ENCODE assay signal across 25 mouse cellular contexts in the genomic region with DNA sequence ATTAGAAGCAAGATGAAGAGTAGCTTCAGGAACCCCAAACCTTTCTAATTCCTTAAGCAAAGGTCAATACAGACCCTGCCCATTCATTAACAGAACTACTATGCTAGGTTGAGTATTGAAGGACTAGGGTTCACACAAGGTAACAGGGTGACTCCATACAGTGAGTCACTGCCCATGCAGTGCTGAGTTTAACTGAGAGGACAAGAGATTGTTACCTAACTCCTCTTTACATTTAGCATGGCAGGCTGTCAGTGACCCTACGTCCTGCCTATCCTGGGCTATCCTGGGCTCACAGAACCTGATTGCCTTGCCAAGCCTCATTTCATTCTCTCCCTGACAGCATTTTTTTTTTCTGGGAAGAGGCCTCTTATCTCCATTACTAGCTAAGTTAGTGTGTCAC.
DNase-seq lines count a peak whose midpoint lies in the region; ATAC-seq and TF ChIP-seq lines count a peak whose summit lies in the region.
"Had no signal": no experiment of that assay in that cellular context is flagged by ENCODE, and none has a peak within 500 bp of the region (broad histone marks: within the 10 kb centered on the region; RNA-seq: fewer than 3 reads in every experiment).

No protein-coding gene starts in this region.

- TF ChIP-seq POLR2A in kidney, adult 2 months (IDR thresholded peaks at IDR 0.05; ENCODE audit: low read depth, low read length): no peak

- ATAC-seq in heart, embryonic 15.5 days (replicated peaks; ENCODE audit: insufficient number of reproducible peaks, insufficient read depth, low FRiP score, low read depth): no peak
- ATAC-seq in kidney, embryonic 15.5 days (replicated peaks; ENCODE audit: low FRiP score): no peak
- ATAC-seq: CD4-positive, CD25-positive, alpha-beta regulatory T cell, adult 4 months; forebrain, embryonic 14.5 days; forebrain, postnatal 0 days; hindbrain, postnatal 0 days; inflammation-experienced regulatory T-cells, adult 6 months; intestine, embryonic 16.5 days had no signal

- no peaks in the 10 kb centered on the region for H3K27me3 ChIP-seq in heart, embryonic 15.5 days
- no peaks in the 10 kb centered on the region for H3K27me3 ChIP-seq in kidney, adult 2 months (replicated peaks; ENCODE audit: control insufficient read depth, insufficient read depth, low read length)
- no peaks in the 10 kb centered on the region for H3K27me3 ChIP-seq in kidney, embryonic 15.5 days
- H3K27me3 ChIP-seq: embryonic facial prominence, embryonic 12.5 days; embryonic facial prominence, embryonic 15.5 days had no signal

- intact Hi-C loops in heart, postnatal 14 days (cut with DNase I): no loop called here

- 58% methylated on average over 1 of the region's 1 CpGs for WGBS in heart, embryonic 15.5 days
- WGBS in kidney, adult 2 months: 76% methylated on average over 1 of the region's 1 CpGs
- WGBS in kidney, embryonic 15.5 days: 83% methylated on average over 1 of the region's 1 CpGs

- no peaks in the 10 kb centered on the region for H3K9me3 ChIP-seq in heart, embryonic 15.5 days (replicated peaks)
- H3K9me3 ChIP-seq in kidney, embryonic 15.5 days (replicated peaks): no peaks in the 10 kb centered on the region
- H3K9me3 ChIP-seq: embryonic facial prominence, embryonic 12.5 days; embryonic facial prominence, embryonic 15.5 days had no signal

- no peak overlapping the region for H3K4me3 ChIP-seq in heart, embryonic 15.5 days
- H3K4me3 ChIP-seq in kidney, adult 2 months (ENCODE audit: insufficient read depth, low read depth, low read length): no peak overlapping the region
- H3K4me3 ChIP-seq in kidney, embryonic 15.5 days (replicated peaks): no peak overlapping the region
- H3K4me3 ChIP-seq: embryonic facial prominence, embryonic 12.5 days; embryonic facial prominence, embryonic 15.5 days; gastrocnemius, adult 2 months had no signal

- H3K36me3 ChIP-seq in heart, embryonic 15.5 days: no peaks in the 10 kb centered on the region
- H3K36me3 ChIP-seq in kidney, adult 2 months (ENCODE audit: control insufficient read depth, insufficient read depth, low read length): no peaks in the 10 kb centered on the region
- H3K36me3 ChIP-seq in kidney, embryonic 15.5 days: no peaks in the 10 kb centered on the region
- H3K36me3 ChIP-seq: embryonic facial prominence, embryonic 12.5 days; embryonic facial prominence, embryonic 15.5 days had no signal

- no peak overlapping the region for H3K4me2 ChIP-seq in heart, embryonic 15.5 days
- H3K4me2 ChIP-seq in kidney, embryonic 15.5 days: no peak overlapping the region
- H3K4me2 ChIP-seq: embryonic facial prominence, embryonic 12.5 days; embryonic facial prominence, embryonic 15.5 days; hindbrain, embryonic 14.5 days had no signal

- DNase-seq in adrenal gland, adult 8-10 months: peak; percentile 8
- DNase-seq in adrenal gland, adult 18-20 months (ENCODE audit: low spot score in 2 of 2): no peak
- DNase-seq in heart, postnatal 14 days: no peak
- DNase-seq in kidney, adult 2 months: peak; percentile 19
- peak; percentile 9 for DNase-seq in 416B (ENCODE audit: low read depth)
- DNase-seq: adrenal gland, postnatal 14 days; cerebellum, adult 11 months; cerebellum, adult 2 months; cerebellum, adult 9-11 months; cerebellum, postnatal 25 days; forebrain, postnatal 0 days; gastrocnemius, adult 2 months; gastrocnemius, postnatal 14 days; heart, adult 11 months; heart, postnatal 4 days had no signal

- H3K27ac ChIP-seq in heart, embryonic 15.5 days: 0 out of 2 replicates have a peak overlapping the region, but pooled peaks have one; percentile 22
- H3K27ac ChIP-seq in kidney, adult 2 months (ENCODE audit: insufficient read depth, low read depth, low read length): no peak overlapping the region
- no peak overlapping the region for H3K27ac ChIP-seq in kidney, embryonic 15.5 days
- H3K27ac ChIP-seq: embryonic facial prominence, embryonic 12.5 days; embryonic facial prominence, embryonic 15.5 days; gastrocnemius, adult 2 months; hindbrain, embryonic 14.5 days; hindbrain, postnatal 0 days had no signal

- no peak overlapping the region for H3K9ac ChIP-seq in heart, embryonic 15.5 days
- no peak overlapping the region for H3K9ac ChIP-seq in kidney, embryonic 15.5 days
- H3K9ac ChIP-seq: embryonic facial prominence, embryonic 12.5 days; embryonic facial prominence, embryonic 15.5 days; forebrain, postnatal 0 days; hindbrain, embryonic 14.5 days had no signal

- H3K4me1 ChIP-seq in heart, embryonic 15.5 days (replicated peaks): no peaks in the 10 kb centered on the region
- no peaks in the 10 kb centered on the region for H3K4me1 ChIP-seq in kidney, adult 2 months (ENCODE audit: control insufficient read depth, insufficient read depth, low read length)
- no peaks in the 10 kb centered on the region for H3K4me1 ChIP-seq in kidney, embryonic 15.5 days
- H3K4me1 ChIP-seq: embryonic facial prominence, embryonic 12.5 days; embryonic facial prominence, embryonic 15.5 days had no signal

- no peak for TF ChIP-seq CTCF in kidney, adult 2 months (conservative IDR thresholded peaks at IDR 0.05; ENCODE audit: insufficient read depth, insufficient read length, low read depth, low read length)

Comparison
In these comparisons a context has a peak if more than half of its experiments do, and no peak if none do; other contexts are left out.
1. DNase-seq: peak in adrenal gland, adult 8-10 months (single experiment), kidney, adult 2 months (single experiment) and 416B (single experiment); none in adrenal gland, adult 18-20 months (0 of 2) and heart, postnatal 14 days (0 of 2).